Mouse (Mus musculus) kidney, embryonic 16.5 days (tissue): Measurements from ENCODE around the gene Smap2. TPM values are rescaled to one million over a fixed set of nuclear protein-coding genes. Genes with fewer than 3 reads are reported as not detected.

Experiments
- ATAC-seq: fragments of 200-750 bp; cut with Nextera tagmentation; 2 replicates; pipeline ENCODE4 v1.8.0; 2017; ENCODE audit warnings: moderate TSS enrichment; ENCODE audit not compliant: low FRiP score, low TSS enrichment
- H3K27ac ChIP-seq: fragments of 300-500 bp; sonication (generic); 2 replicates; pipeline ENCODE4 v1.5.1; 2014; ENCODE audit warnings: low read length
- H3K27me3 ChIP-seq: fragments of 300-500 bp; sonication (generic); 2 replicates; pipeline ENCODE4 v1.6.1; 2014; ENCODE audit warnings: low read length, control low read depth, mixed read lengths; ENCODE audit not compliant: insufficient read depth
- H3K36me3 ChIP-seq: fragments of 300-500 bp; sonication (generic); 2 replicates; pipeline ENCODE4 v1.6.1; 2014; ENCODE audit warnings: low read length, control low read depth, mixed read lengths; ENCODE audit not compliant: insufficient read depth
- H3K4me1 ChIP-seq: fragments of 300-500 bp; sonication (generic); 2 replicates; pipeline ENCODE4 v1.6.1; 2014; ENCODE audit warnings: low read length, control low read depth, mixed read lengths; ENCODE audit not compliant: insufficient read depth
- H3K4me2 ChIP-seq: fragments of 300-500 bp; sonication (generic); replicated peaks from 2 replicates; pipeline ENCODE4 v1.6.1; 2014; ENCODE audit warnings: low read depth, low read length
- H3K4me3 ChIP-seq: fragments of 300-500 bp; sonication (generic); 2 replicates; pipeline ENCODE4 v1.5.1; 2014; ENCODE audit warnings: mild to moderate bottlenecking, low read length
- H3K9ac ChIP-seq: fragments of 300-500 bp; sonication (generic); replicated peaks from 2 replicates; pipeline ENCODE4 v1.6.1; 2014; ENCODE audit warnings: low read length
- H3K9me3 ChIP-seq: fragments of 300-500 bp; sonication (generic); 2 replicates; pipeline ENCODE4 v1.6.1; 2016; ENCODE audit warnings: low read length, control low read depth
- WGBS: fragments of 180-500 bp; shearing (Covaris S2); extraction: QIAGEN DNeasy Blood & Tissue Kit; methylation state at CpG from one replicate; pipeline ENCODE4 v1.1.7; 2014; 5-methylcytosine and 5-hydroxymethylcytosine counted together
- polyA plus RNA-seq: library from polyadenylated mRNA; unstranded; fragments of >200 nt; fragmentation: Nextera tagmentation; extraction: Ambion mirVana; gene quantifications from 2 replicates; pipeline ENCODE4 v1.2.1, GENCODE M21; 2015

Smap2 gene
- polyA plus RNA-seq, 1 experiment from 2014 or later: 12.9 TPM

DNA sequence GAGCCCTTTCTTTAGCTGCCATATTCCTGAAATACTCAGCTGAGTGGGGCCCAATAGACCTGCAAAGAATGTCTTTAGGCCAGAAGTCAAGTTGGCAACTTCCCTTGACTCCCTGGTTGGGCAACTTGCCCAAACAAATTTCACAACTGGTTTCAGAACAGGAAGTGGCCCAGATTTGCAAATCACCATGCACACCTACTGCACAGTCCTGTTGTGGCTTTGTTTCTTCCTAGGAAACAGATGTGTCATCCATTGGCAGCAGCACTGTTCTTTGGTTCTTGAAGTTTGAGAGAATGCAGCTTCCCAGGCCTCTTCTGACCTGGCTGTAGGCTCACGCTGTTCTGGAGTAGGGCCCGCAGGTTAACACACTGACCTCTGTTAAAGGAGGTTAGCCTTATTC lies 6.9 kb upstream of the Smap2 start:
- Histone ChIP-seq H3K9me3 (no peaks in the 10 kb centered on the region), H3K27ac (no peak overlapping the region), H3K27me3 (no peaks in the 10 kb centered on the region), H3K9ac (no peak overlapping the region), H3K4me2 (no peak overlapping the region), H3K4me1 (peaks cover 3% of the 10 kb centered on the region; the same call in 1 of the 2 replicates), H3K4me3 (no peak overlapping the region), H3K36me3 (no peaks in the 10 kb centered on the region)
- WGBS: 89% methylated on average over 2 of the region's 2 CpGs
- ATAC-seq: no peak

DNA sequence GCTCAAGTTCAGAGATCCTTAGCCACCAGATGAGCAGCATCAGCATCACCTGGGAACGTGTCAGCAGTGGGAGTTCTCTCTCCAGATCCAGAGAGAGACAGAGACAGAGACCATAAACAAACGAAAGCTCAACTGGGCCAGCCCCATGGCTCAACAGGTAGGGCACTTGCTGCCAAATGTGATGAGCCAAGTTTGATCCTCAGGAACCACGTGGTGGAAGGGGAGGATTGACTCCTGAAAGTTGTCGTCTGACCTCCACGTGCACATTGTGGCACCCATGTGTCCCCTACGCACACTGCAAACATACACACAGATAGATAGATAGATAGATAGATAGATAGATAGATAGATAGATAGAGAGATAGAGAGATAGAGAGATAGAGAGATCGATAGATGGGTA lies 6.4 kb upstream of the Smap2 start:
- Histone ChIP-seq H3K9me3 (no peaks in the 10 kb centered on the region), H3K4me2 (no peak overlapping the region), H3K4me1 (peaks cover 3% of the 10 kb centered on the region; the same call in 1 of the 2 replicates), H3K27ac (no peak overlapping the region), H3K4me3 (no peak overlapping the region), H3K36me3 (no peaks in the 10 kb centered on the region), H3K27me3 (no peaks in the 10 kb centered on the region), H3K9ac (no peak overlapping the region)
- ATAC-seq: no peak
- WGBS: 78% methylated on average over 7 of the region's 7 CpGs

DNA sequence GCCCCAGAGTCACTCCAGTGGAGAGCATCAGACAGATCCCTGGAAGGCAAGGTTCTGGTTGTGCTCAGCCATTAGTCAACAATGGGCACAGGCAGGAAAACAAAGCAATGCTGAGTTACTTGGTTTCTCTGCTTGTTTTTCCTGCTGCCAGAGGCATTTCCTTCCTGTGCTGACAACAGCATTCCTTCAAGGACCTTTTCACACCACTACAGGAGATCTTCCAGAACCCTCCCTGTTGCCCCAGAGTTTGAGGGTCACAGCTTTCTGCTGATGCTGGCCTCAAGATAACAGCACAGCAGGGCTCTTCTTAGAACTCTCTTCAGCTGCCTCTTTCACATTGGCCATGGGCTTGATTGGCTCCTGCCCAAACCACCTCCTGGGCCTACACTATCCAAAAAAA lies 4.9 kb upstream of the Smap2 start:
- Histone ChIP-seq H3K36me3 (no peaks in the 10 kb centered on the region), H3K9ac (no peak overlapping the region), H3K9me3 (no peaks in the 10 kb centered on the region), H3K4me1 (peaks cover 3% of the 10 kb centered on the region; the same call in 1 of the 2 replicates), H3K27ac (no peak overlapping the region), H3K27me3 (no peaks in the 10 kb centered on the region), H3K4me2 (no peak overlapping the region), H3K4me3 (no peak overlapping the region)
- ATAC-seq: no peak

DNA sequence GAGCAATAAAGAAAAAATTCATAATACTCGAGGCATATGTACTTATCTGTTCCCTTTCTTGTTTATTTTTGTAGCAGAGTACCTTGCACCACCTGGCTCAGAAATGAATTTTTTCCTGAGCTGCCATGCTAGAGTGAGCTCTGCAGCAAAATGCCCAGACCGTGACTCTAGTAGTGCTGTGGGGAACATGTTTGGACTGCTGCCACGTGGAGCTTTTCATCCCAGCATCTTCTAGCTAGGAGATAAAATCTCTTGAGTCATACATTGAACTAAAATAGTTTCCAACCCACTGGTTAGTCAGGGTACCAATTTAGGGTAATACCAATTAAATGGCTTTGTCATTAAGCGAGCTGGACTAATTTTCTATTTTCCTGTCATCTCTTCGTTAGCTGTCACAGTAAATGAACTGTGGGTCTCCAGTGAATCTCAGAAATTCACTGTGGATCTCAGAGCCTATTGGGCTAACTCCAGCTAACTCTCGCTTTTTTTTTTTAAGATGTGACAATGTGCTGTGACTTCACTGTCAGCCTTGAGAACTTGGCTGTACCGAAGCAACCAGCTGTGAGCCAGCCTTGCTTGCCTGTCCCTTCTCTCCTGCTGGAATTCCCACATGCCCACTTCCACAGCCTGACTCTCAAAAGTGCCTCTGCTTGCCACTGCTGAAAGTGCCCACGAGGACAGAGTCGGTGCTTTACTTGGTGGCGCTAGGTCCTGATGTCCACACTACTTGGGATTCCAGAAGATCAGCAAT lies 3.2 kb upstream of the Smap2 start:
- H3K27ac ChIP-seq: no peak overlapping the region
- no peaks in the 10 kb centered on the region for H3K27me3 ChIP-seq
- no peak for ATAC-seq
- no peaks in the 10 kb centered on the region for H3K9me3 ChIP-seq
- no peak overlapping the region for H3K9ac ChIP-seq
- H3K4me3 ChIP-seq: no peak overlapping the region
- no peak overlapping the region for H3K4me2 ChIP-seq
- H3K36me3 ChIP-seq: no peaks in the 10 kb centered on the region
- peaks cover 13% of the 10 kb centered on the region for H3K4me1 ChIP-seq
- 67% methylated on average over 10 of the region's 10 CpGs for WGBS

DNA sequence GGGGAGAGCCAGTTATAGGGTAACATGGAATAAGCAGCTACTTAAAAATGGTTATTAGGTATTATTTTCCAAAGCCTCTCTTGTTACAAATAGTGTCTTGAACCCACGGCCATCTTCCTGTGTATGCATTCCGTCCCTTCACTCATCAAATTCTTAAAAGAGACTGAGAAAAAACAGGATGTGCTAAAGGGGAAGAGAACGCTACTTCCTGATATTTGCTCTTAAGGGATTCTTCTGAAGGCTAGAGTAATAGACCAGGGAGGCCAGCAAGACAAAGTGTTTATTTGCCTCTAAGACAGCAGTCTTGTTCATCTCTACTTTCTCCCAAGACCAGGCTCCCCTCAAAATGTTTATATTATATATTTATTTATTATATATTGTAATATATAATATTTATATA lies 1.2 kb upstream of the Smap2 start:
- H3K27me3 ChIP-seq: no peaks in the 10 kb centered on the region
- H3K36me3 ChIP-seq: no peaks in the 10 kb centered on the region
- H3K4me3 ChIP-seq: no peak overlapping the region
- WGBS: 69% methylated on average over 3 of the region's 3 CpGs
- no peaks in the 10 kb centered on the region for H3K9me3 ChIP-seq
- ATAC-seq: no peak
- H3K27ac ChIP-seq: no peak overlapping the region
- no peak overlapping the region for H3K4me2 ChIP-seq
- no peak overlapping the region for H3K9ac ChIP-seq
- H3K4me1 ChIP-seq: peaks cover 21% of the 10 kb centered on the region

DNA sequence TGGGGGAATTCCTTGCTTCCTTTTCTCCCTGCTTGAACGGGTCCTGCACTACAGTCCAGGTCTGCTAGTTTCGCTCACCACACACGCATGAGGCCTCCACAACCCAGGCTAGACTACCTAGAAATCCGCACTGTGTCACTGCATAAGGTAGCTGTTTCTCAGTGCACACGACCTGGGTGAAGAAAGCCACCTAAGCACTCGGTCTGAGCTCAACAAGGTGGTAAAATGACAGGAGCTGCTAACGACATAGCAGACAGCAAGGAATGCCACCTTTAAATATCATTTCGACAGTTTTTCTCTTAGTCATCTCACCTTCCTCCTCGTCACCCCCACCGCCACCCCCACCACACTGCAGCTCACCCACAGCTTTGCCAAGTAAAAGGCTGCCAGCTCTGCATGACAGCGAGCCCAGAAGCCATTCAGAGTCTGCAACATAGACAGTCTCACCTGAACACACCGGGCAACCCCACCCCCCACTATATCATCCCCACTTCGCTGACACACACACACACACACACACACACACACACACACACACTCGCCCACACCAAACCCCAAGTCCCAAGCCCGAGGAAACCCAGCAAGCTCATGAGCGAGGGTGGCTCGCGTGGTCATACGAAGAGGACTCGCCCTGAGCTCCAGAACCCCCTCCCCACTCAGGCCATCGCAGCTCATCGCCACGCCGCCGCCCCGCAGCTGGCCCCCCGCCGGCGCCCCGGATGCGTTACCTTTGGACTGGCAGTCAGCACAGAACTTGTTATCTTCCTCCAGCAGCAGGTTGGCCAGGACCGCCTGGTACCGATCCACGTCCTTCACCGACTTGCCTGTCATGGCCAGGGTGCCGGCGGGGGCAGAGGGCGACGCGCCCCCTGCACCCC lies 787 bp downstream of the Smap2 start:
- Histone ChIP-seq H3K9me3 (no peaks in the 10 kb centered on the region), H3K4me1 (peaks cover 21% of the 10 kb centered on the region), H3K4me3 (peak overlapping the region; percentile 95), H3K27me3 (no peaks in the 10 kb centered on the region), H3K4me2 (peak overlapping the region; percentile 87), H3K27ac (0 out of 2 replicates have a peak overlapping the region, but pooled peaks have one; percentile 36), H3K9ac (peak overlapping the region; percentile 92), H3K36me3 (no peaks in the 10 kb centered on the region)
- peak; percentile 46 for ATAC-seq
- WGBS: 2% methylated on average over 40 of the region's 40 CpGs

DNA sequence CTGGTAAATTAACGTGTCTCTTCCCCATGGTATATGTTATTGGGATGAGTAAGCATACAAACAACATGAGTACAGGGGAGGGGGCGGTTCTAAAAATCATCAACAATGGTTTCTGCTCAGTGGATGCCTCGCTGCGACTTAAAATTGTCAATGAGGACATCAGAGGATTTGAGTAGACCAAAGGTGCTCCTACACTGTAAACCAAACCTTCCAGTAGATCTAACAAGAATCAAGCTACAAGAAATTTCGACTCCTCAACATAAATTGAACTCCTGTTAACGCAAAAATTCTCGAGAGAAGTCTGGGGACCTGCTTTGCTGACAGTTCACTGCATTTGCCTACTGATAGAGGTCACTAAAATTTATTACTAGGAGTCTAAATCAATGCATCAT lies 1.8 kb downstream of the Smap2 start:
- no peak for ATAC-seq
- H3K4me3 ChIP-seq: no peak overlapping the region
- WGBS: 73% methylated on average over 7 of the region's 7 CpGs

DNA sequence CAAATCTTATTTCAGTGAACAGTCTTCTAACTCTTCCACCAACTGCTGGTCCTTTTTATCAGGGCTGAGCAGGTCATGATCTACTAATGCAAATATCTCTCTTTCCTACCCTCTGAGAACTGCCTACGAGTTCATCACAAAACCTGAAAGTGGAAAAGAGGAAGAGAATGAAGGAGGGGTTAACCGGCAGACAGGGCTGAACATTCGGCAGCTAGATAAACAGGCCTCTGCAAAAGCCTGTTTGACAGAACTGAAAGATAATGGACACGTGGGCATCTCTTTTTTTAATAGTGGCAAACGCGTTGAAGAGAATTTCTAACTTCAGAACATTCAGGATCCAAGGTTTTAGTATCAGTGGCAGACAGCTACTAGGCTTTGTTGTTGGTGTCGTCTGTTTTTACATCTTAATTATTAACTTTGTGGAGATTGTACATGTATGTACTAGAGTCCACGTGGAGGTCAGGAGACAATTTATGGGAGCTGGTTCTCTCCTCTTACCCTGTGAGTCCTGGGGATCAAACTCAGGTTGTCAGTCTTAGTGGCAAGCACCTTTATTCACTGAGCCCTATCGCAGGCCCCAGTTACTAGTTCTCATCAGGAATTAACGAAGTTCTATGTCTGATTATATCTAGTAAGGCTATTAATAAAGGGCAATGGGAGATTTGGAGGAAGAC lies 2.3 kb downstream of the Smap2 start:
- ATAC-seq: no peak
- Histone ChIP-seq H3K4me1 (peaks cover 18% of the 10 kb centered on the region), H3K9ac (no peak overlapping the region), H3K4me3 (no peak overlapping the region), H3K36me3 (no peaks in the 10 kb centered on the region), H3K4me2 (no peak overlapping the region), H3K27me3 (no peaks in the 10 kb centered on the region), H3K9me3 (no peaks in the 10 kb centered on the region), H3K27ac (no peak overlapping the region)
- 68% methylated on average over 10 of the region's 10 CpGs for WGBS

More for the DNA sequence above, 1.8 kb downstream of the Smap2 start:
- Histone ChIP-seq H3K9ac (no peak overlapping the region), H3K9me3 (no peaks in the 10 kb centered on the region), H3K27me3 (no peaks in the 10 kb centered on the region), H3K4me1 (peaks cover 18% of the 10 kb centered on the region), H3K36me3 (no peaks in the 10 kb centered on the region), H3K4me2 (peak overlapping the region; percentile 87; the same call in 1 of the 2 replicates), H3K27ac (no peak overlapping the region)

DNA sequence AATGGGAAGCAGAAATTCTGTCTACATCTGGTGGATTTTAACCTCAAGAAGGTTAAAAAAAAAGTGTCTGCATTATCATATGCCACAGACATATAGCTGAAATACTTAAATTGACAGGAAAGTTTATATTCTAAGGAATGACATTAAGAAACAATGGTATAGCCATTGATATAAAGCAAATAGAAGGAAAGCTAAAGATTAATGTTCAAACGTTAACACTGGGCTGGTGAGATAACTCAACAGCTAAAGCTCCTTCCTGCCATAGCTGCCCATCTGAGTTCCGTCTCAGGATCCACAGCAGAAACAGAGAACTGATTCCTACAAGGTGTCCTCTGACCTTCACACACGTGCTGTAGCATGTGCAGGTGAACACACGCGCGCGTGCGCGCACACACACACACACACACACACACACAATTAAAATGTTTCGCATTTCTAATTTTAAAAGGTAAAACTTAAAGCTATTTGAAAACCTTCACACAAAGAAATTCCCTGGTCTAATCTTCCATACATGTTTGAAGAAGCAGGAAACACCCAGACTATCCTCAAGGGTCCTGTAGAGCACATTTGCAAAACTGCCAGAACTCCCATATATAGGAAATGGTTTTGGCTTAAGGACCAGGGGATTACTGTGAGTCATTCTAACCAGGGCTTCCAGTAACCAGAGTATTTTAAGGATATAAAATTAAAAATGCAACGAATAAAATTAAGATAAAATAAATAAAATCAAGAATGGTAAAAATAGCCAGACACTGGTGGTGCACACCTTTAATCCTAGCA lies 6.1 kb downstream of the Smap2 start:
- no peaks in the 10 kb centered on the region for H3K9me3 ChIP-seq
- H3K4me1 ChIP-seq: peaks cover 19% of the 10 kb centered on the region
- no peaks in the 10 kb centered on the region for H3K27me3 ChIP-seq
- no peak overlapping the region for H3K9ac ChIP-seq
- H3K27ac ChIP-seq: no peak overlapping the region
- no peak overlapping the region for H3K4me3 ChIP-seq
- ATAC-seq: no peak
- H3K4me2 ChIP-seq: no peak overlapping the region
- no peaks in the 10 kb centered on the region for H3K36me3 ChIP-seq
- WGBS: 78% methylated on average over 11 of the region's 11 CpGs
